Mouse (Mus musculus): Measurements from ENCODE around the gene Cherp. TPM values are rescaled to one million over a fixed set of nuclear protein-coding genes. Genes with fewer than 3 reads are reported as not detected.

The Cherp gene
- polyA plus RNA-seq (2015; fragmentation: Nextera tagmentation; extraction: Ambion mirVana), result 48.2 and 58.2 TPM in 2 replicates

GRCm38 (mm10) chr8:72474826-72475546 lies at the start of gene Cherp:
Gene Cherp, minus strand, starts transcription at chr8:72475226.
- Histone ChIP-seq H3K27me3 (replicated peaks; ENCODE audit: control insufficient read depth, insufficient read depth, low read length) (no peaks in the 10 kb centered on the region), H3K4me1 (replicated peaks; ENCODE audit: control insufficient read depth, insufficient read depth, low read length) (peaks cover 22% of the 10 kb centered on the region), H3K36me3 (ENCODE audit: control insufficient read depth, insufficient read depth) (peaks cover 18% of the 10 kb centered on the region; the same call in 1 of the 2 replicates), H3K4me2 (ENCODE audit: low read length) (peak within 1 kb of the TSS; percentile 99), H3K9me3 (ENCODE audit: control insufficient read depth, low read length) (no peaks in the 10 kb centered on the region), H3K4me3 (replicated peaks; ENCODE audit: low read length) (peak within 1 kb of the TSS; percentile 96), H3K27ac (ENCODE audit: low read length) (peak within 1 kb of the TSS; percentile 81), H3K9ac (replicated peaks; ENCODE audit: low read depth, low read length) (peak within 1 kb of the TSS; percentile 75)
- ATAC-seq, result peak; percentile 97
- WGBS, result under 1% methylated on average over 79 of the region's 80 CpGs

- no peaks in the 10 kb centered on the region for H3K9me3 ChIP-seq (ENCODE audit: control insufficient read depth, low read length)
- ATAC-seq, result no peak
- H3K4me2 ChIP-seq (ENCODE audit: low read length), result no peak overlapping the region
- H3K4me1 ChIP-seq (replicated peaks; ENCODE audit: control insufficient read depth, insufficient read depth, low read length), result no peaks in the 10 kb centered on the region
- no peaks in the 10 kb centered on the region for H3K36me3 ChIP-seq (ENCODE audit: control insufficient read depth, insufficient read depth)
- H3K9ac ChIP-seq (replicated peaks; ENCODE audit: low read depth, low read length), result no peak overlapping the region
- H3K27ac ChIP-seq (ENCODE audit: low read length), result no peak overlapping the region
- H3K27me3 ChIP-seq (replicated peaks; ENCODE audit: control insufficient read depth, insufficient read depth, low read length), result no peaks in the 10 kb centered on the region
- no peak overlapping the region for H3K4me3 ChIP-seq (replicated peaks; ENCODE audit: low read length)
Measured at GRCm38 (mm10) chr8:72521888-72522287, 46.9 kb upstream of the Cherp start.

DNA sequence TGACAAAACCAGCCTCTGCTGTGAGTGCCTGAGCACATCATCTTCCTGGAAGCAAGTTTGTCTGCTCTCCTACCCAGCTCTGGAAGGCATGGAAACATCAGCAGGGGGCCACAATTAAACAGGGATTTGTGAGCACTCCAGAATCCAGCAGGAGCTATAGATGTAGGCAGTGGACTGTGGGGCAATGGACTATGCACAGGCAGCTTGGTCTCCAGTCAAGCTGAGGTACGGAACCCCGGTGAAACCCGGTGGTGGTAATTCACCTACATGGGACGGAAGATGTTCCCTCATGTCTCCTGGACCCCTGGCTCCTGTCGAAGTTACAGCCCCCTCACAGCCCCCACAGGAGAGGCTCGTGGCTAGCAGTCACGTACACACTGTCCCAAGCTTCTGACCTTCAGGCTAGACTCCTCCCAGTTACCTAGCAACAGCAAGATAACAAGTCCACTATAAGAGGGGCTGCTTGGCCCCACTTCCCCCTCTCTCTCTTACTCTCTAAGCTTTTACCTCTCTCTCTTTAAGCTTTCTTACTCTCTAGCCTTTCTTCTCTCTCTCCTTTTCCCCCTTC lies 42.5 kb upstream of the Cherp start:
- 69% methylated on average over 7 of the region's 7 CpGs for WGBS
- Histone ChIP-seq H3K27ac (ENCODE audit: low read length) (no peak overlapping the region), H3K27me3 (replicated peaks; ENCODE audit: control insufficient read depth, insufficient read depth, low read length) (no peaks in the 10 kb centered on the region), H3K9me3 (ENCODE audit: control insufficient read depth, low read length) (no peaks in the 10 kb centered on the region), H3K36me3 (ENCODE audit: control insufficient read depth, insufficient read depth) (no peaks in the 10 kb centered on the region), H3K9ac (replicated peaks; ENCODE audit: low read depth, low read length) (no peak overlapping the region), H3K4me3 (replicated peaks; ENCODE audit: low read length) (no peak overlapping the region), H3K4me1 (replicated peaks; ENCODE audit: control insufficient read depth, insufficient read depth, low read length) (no peaks in the 10 kb centered on the region), H3K4me2 (ENCODE audit: low read length) (no peak overlapping the region)
- ATAC-seq, result no peak

- 91% methylated on average over 1 of the region's 1 CpGs for WGBS
- Histone ChIP-seq H3K4me1 (replicated peaks; ENCODE audit: control insufficient read depth, insufficient read depth, low read length) (no peaks in the 10 kb centered on the region; the same call in 1 of the 2 replicates), H3K9ac (replicated peaks; ENCODE audit: low read depth, low read length) (no peak overlapping the region), H3K9me3 (ENCODE audit: control insufficient read depth, low read length) (no peaks in the 10 kb centered on the region), H3K4me3 (replicated peaks; ENCODE audit: low read length) (no peak overlapping the region), H3K36me3 (ENCODE audit: control insufficient read depth, insufficient read depth) (no peaks in the 10 kb centered on the region), H3K27ac (ENCODE audit: low read length) (no peak overlapping the region), H3K27me3 (replicated peaks; ENCODE audit: control insufficient read depth, insufficient read depth, low read length) (no peaks in the 10 kb centered on the region), H3K4me2 (ENCODE audit: low read length) (no peak overlapping the region)
- no peak for ATAC-seq
Measured at GRCm38 (mm10) chr8:72513158-72513557, 38.1 kb upstream of the Cherp start.

GRCm38 (mm10) chr8:72512648-72513047 lies 37.6 kb upstream of the Cherp start:
- no peaks in the 10 kb centered on the region for H3K27me3 ChIP-seq (replicated peaks; ENCODE audit: control insufficient read depth, insufficient read depth, low read length)
- no peak for ATAC-seq

GRCm38 (mm10) chr8:72507505-72507904 lies 32.5 kb upstream of the Cherp start:
- H3K4me2 ChIP-seq (ENCODE audit: low read length), result no peak overlapping the region
- ATAC-seq, result no peak
- no peaks in the 10 kb centered on the region for H3K27me3 ChIP-seq (replicated peaks; ENCODE audit: control insufficient read depth, insufficient read depth, low read length)
- no peak overlapping the region for H3K27ac ChIP-seq (ENCODE audit: low read length)
- H3K9me3 ChIP-seq (ENCODE audit: control insufficient read depth, low read length), result no peaks in the 10 kb centered on the region
- H3K4me1 ChIP-seq (replicated peaks; ENCODE audit: control insufficient read depth, insufficient read depth, low read length), result peaks cover 26% of the 10 kb centered on the region
- no peak overlapping the region for H3K4me3 ChIP-seq (replicated peaks; ENCODE audit: low read length)
- WGBS, result 65% methylated on average over 1 of the region's 1 CpGs
- H3K36me3 ChIP-seq (ENCODE audit: control insufficient read depth, insufficient read depth), result no peaks in the 10 kb centered on the region
- no peak overlapping the region for H3K9ac ChIP-seq (replicated peaks; ENCODE audit: low read depth, low read length)

More at GRCm38 (mm10) chr8:72512648-72513047, 37.6 kb upstream of the Cherp start:
- no peak overlapping the region for H3K4me2 ChIP-seq (ENCODE audit: low read length)
- no peak overlapping the region for H3K27ac ChIP-seq (ENCODE audit: low read length)
- H3K9ac ChIP-seq (replicated peaks; ENCODE audit: low read depth, low read length), result no peak overlapping the region
- H3K4me3 ChIP-seq (replicated peaks; ENCODE audit: low read length), result no peak overlapping the region
- H3K36me3 ChIP-seq (ENCODE audit: control insufficient read depth, insufficient read depth), result no peaks in the 10 kb centered on the region
- 100% methylated on average over 1 of the region's 1 CpGs for WGBS
- H3K4me1 ChIP-seq (replicated peaks; ENCODE audit: control insufficient read depth, insufficient read depth, low read length), result peaks cover 3% of the 10 kb centered on the region
- no peaks in the 10 kb centered on the region for H3K9me3 ChIP-seq (ENCODE audit: control insufficient read depth, low read length)

DNA sequence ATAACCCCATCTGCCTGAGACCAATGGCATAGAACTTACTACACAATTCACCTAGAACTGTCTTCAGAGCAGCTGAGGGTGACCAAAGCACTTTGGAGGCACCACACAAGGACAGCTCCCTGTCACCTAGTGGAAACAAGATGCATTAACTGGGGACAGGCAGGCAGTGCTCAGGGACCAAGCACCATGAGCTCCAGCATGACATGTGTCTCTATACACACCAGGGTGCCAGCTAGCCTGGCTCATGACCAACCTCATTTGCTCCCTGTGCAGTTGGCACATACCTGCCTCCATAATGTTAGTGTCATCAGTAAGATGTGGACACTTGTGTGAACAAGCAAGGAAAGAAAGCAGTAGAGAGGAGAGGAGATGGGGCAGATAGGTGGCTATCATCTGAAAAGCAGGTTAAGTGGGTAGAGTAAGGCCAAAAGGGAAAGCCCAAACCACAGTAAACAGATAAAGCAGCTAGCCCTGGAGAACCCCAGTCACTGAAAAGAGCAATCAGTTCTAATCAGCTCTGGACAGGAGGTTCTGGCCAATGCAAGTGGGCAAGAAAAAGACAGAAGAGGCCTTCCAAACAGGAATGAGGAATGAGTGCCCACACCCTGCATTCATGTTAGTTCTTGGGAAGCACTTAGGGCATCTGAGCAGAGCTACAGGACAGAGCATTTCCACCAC lies 29.8 kb upstream of the Cherp start:
- Histone ChIP-seq H3K9me3 (ENCODE audit: control insufficient read depth, low read length) (no peaks in the 10 kb centered on the region), H3K4me3 (replicated peaks; ENCODE audit: low read length) (no peak overlapping the region), H3K4me1 (replicated peaks; ENCODE audit: control insufficient read depth, insufficient read depth, low read length) (peaks cover 35% of the 10 kb centered on the region), H3K4me2 (ENCODE audit: low read length) (no peak overlapping the region), H3K36me3 (ENCODE audit: control insufficient read depth, insufficient read depth) (no peaks in the 10 kb centered on the region), H3K27me3 (replicated peaks; ENCODE audit: control insufficient read depth, insufficient read depth, low read length) (no peaks in the 10 kb centered on the region), H3K9ac (replicated peaks; ENCODE audit: low read depth, low read length) (no peak overlapping the region), H3K27ac (ENCODE audit: low read length) (no peak overlapping the region)
- 0 out of 2 replicates have a peak, but pooled peaks have one; percentile 9 for ATAC-seq

DNA sequence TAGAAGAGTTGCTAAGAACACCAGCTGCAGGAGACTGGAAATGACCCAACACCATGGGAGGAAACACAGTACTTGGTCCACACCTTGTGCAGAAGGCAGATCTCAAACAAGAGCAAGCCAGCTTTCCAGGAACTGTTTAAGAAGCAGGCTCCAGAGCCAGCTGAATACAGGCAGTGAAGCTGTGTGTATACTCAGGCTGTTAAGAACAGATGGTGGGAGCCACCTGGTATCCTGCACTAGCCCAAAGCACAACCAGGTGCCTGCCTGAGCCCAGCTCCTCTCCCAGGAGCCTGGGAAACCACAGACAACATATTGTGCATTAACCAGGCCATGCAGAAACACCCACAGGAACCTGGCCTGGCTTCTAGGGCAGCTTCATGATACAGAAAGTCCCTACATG lies 29.1 kb upstream of the Cherp start:
- Histone ChIP-seq H3K9ac (replicated peaks; ENCODE audit: low read depth, low read length) (no peak overlapping the region), H3K27me3 (replicated peaks; ENCODE audit: control insufficient read depth, insufficient read depth, low read length) (no peaks in the 10 kb centered on the region), H3K9me3 (ENCODE audit: control insufficient read depth, low read length) (no peaks in the 10 kb centered on the region), H3K36me3 (ENCODE audit: control insufficient read depth, insufficient read depth) (no peaks in the 10 kb centered on the region), H3K4me3 (replicated peaks; ENCODE audit: low read length) (no peak overlapping the region), H3K27ac (ENCODE audit: low read length) (peak overlapping the region; percentile 25; the same call in 1 of the 2 replicates), H3K4me2 (ENCODE audit: low read length) (no peak overlapping the region), H3K4me1 (replicated peaks; ENCODE audit: control insufficient read depth, insufficient read depth, low read length) (peaks cover 35% of the 10 kb centered on the region)
- peak; percentile 72 for ATAC-seq

DNA sequence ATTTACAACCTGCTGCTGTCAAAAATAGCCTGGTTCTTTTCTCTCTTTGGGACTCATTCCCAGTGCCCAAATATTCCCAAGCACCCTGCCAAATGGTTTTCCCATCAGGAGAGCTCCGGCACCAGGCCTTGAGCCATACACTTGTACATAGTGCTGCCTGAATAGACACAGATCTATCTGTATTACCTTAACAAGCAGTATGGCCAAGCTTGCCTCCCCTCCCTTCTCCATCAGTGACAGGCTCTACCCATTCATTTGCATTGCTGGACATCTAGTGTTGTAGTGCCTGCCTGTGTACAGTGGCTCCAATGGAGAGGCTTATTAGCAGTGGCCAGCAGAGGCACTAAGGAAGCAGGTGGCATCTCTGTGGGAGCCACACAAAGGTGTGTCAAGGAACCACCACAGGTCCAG lies 25.5 kb upstream of the Cherp start:
- no peak for ATAC-seq
- H3K4me2 ChIP-seq (ENCODE audit: low read length), result no peak overlapping the region
- no peaks in the 10 kb centered on the region; the same call in 1 of the 2 replicates for H3K36me3 ChIP-seq (ENCODE audit: control insufficient read depth, insufficient read depth)
- H3K4me1 ChIP-seq (replicated peaks; ENCODE audit: control insufficient read depth, insufficient read depth, low read length), result peaks cover 32% of the 10 kb centered on the region
- no peaks in the 10 kb centered on the region for H3K9me3 ChIP-seq (ENCODE audit: control insufficient read depth, low read length)
- 75% methylated on average over 1 of the region's 1 CpGs for WGBS
- no peak overlapping the region; the same call in 1 of the 2 replicates for H3K27ac ChIP-seq (ENCODE audit: low read length)
- no peak overlapping the region for H3K9ac ChIP-seq (replicated peaks; ENCODE audit: low read depth, low read length)
- H3K27me3 ChIP-seq (replicated peaks; ENCODE audit: control insufficient read depth, insufficient read depth, low read length), result no peaks in the 10 kb centered on the region
- H3K4me3 ChIP-seq (replicated peaks; ENCODE audit: low read length), result no peak overlapping the region

Measured in forebrain, embryonic 16.5 days (tissue).